Mouse (Mus musculus): Measurements from ENCODE around the gene Luc7l2. TPM values are rescaled to one million over a fixed set of nuclear protein-coding genes. Genes with fewer than 3 reads are reported as not detected.

Luc7l2 gene
- total RNA-seq, 2 experiments from 2014 or later: 138 to 156 TPM

- peak; percentile 97 to 99 for DNase-seq (ENCODE audit: low spot score in 2 of 2)
These were observed 978 bp downstream of the Luc7l2 start for GRCm38 (mm10) chr6:38551989-38552635.

GRCm38 (mm10) chr6:38552636-38553000, 1.5 kb downstream of the Luc7l2 start:
- no peak for DNase-seq (ENCODE audit: low spot score in 2 of 2)

GRCm38 (mm10) chr6:38576096-38576495, 25.0 kb downstream of the Luc7l2 start:
- DNase-seq (ENCODE audit: low spot score in 2 of 2): no peak

GRCm38 (mm10) chr6:38580112-38580857, 29.2 kb downstream of the Luc7l2 start:
- DNase-seq (ENCODE audit: low spot score in 2 of 2): no peak

DNA sequence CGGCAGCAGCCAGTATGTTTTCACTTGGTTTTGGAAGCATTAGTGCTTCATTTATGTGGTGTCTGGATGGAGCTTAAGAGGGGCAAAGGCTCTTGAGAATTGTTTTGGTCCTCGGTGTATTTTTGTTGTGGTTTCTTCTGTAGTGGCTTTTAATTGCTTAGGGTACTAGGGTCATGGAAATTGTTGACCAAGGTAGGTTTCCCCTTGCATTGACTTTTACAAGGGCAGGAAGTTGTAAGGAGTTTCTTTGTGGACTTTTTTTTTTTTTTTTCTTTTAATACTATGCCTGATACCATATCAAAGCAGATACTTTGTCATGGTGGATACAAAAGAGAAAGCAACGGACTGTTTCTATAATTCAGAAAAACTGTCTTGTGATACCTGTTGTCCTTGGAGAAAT, 30.6 kb downstream of the Luc7l2 start:
- no peak for DNase-seq (ENCODE audit: low spot score in 2 of 2)

GRCm38 (mm10) chr6:38597481-38597880, 46.3 kb downstream of the Luc7l2 start:
- no peak for DNase-seq (ENCODE audit: low spot score in 2 of 2)

DNA sequence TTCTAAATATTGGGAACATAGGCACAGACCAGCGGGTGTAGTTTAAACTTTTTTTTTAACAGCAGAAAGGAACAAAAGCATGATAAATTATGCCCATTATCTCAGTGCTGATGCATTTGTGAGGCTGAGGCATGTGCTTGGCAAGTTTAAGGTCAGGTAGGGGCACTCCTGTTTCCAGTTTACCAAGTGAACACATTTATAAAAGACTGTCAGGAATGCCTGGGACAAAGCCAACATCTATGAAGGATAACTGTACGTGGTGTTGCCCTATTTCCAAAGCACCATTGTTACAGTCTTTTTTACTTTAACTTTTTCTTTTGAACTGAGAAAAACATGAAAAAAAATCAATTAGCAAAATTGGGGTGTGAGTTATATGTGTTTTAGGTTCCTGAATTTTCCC, 58.8 kb downstream of the Luc7l2 start:
- no peak for DNase-seq (ENCODE audit: low spot score in 2 of 2)

GRCm38 (mm10) chr6:38622406-38622805, 71.3 kb downstream of the Luc7l2 start:
- no peak for DNase-seq (ENCODE audit: low spot score in 2 of 2)

- DNase-seq (ENCODE audit: low spot score in 2 of 2): no peak
These were observed 72.3 kb downstream of the Luc7l2 start for GRCm38 (mm10) chr6:38623457-38623856.

- DNase-seq (ENCODE audit: low spot score in 2 of 2): no peak
These were observed 73.3 kb downstream of the Luc7l2 start for GRCm38 (mm10) chr6:38624439-38624838.

- DNase-seq (ENCODE audit: low spot score in 2 of 2): no peak
These were observed 75.0 kb downstream of the Luc7l2 start for GRCm38 (mm10) chr6:38626086-38626485.

GRCm38 (mm10) chr6:38627081-38627480, 75.9 kb downstream of the Luc7l2 start:
- DNase-seq (ENCODE audit: low spot score in 2 of 2): no peak

DNA sequence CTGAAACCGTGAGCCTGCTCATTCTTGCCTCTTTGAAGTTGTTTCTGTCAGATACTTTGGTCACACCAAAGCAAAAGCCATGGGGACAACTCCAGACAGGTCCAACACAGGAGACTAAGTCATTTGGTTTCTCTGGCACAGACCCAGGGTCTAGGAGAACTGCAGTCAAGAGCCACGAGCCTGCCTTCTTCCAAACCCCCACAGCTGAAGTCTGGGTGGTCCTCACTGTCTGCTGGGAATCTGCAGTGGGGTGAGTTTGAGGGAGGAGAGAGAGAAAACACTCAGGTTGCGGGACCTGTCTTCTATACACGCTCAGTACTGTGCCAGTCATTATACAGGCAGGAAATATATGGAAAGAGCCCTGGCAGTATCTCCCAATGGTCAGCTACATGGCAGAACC, 76.4 kb downstream of the Luc7l2 start:
- DNase-seq (ENCODE audit: low spot score in 2 of 2): no peak

- peak; percentile 4 to 5 for DNase-seq (ENCODE audit: low spot score in 2 of 2)
These were observed 78.4 kb downstream of the Luc7l2 start for GRCm38 (mm10) chr6:38629556-38629955.

- DNase-seq (ENCODE audit: low spot score in 2 of 2): peak in 1 of 2 experiments; percentile 1
These were observed 81.7 kb downstream of the Luc7l2 start for GRCm38 (mm10) chr6:38632826-38633225.

GRCm38 (mm10) chr6:38634461-38634860, 83.3 kb downstream of the Luc7l2 start:
- DNase-seq (ENCODE audit: low spot score in 2 of 2): peak in 1 of 2 experiments; percentile 13

- DNase-seq (ENCODE audit: low spot score in 2 of 2): peak; percentile 30 to 60
These were observed 85.1 kb downstream of the Luc7l2 start for GRCm38 (mm10) chr6:38635941-38636851.

- DNase-seq (ENCODE audit: low spot score in 2 of 2): peak; percentile 30 to 55
These were observed 85.9 kb downstream of the Luc7l2 start, which contains the start of gene Klrg2 for GRCm38 (mm10) chr6:38636852-38637618. Gene Klrg2 (minus strand): TSS chr6:38637242.

- DNase-seq (ENCODE audit: low spot score in 2 of 2): no peak
These were observed 89.3 kb downstream of the Luc7l2 start for GRCm38 (mm10) chr6:38640401-38640800.

GRCm38 (mm10) chr6:38641228-38641627, 90.1 kb downstream of the Luc7l2 start:
- DNase-seq (ENCODE audit: low spot score in 2 of 2): no peak

DNA sequence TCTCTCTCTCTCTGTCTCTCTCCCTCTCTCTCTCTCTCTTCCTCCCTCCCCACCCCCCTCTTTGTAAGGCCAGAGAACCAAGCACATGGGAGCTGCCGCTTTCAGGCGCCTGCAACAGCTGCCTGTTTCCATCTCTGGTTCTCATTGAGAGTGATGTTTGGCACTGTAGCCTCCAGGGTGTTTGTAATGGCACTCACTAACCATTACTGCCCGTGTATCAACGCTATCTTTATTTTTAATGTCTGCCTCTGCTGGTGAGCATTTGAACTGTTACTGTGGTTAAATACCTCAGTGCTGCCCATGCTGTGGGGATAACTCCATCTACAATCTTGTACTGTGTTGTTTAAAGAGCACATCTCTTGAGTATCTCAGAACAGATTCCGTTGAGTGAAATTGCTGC, 90.5 kb downstream of the Luc7l2 start:
- no peak for DNase-seq (ENCODE audit: low spot score in 2 of 2)
